Mouse (Mus musculus) midbrain, embryonic 13.5 days (tissue): ENCODE results near the gene Ctrl. TPM values are rescaled to one million over a fixed set of nuclear protein-coding genes. Genes with fewer than 3 reads are reported as not detected.

Source experiments
- ATAC-seq: fragments of 200-750 bp; cut with Nextera tagmentation; 2 replicates; pipeline ENCODE4 v1.8.0; 2017; ENCODE audit warnings: mild to moderate bottlenecking, moderate TSS enrichment, moderate library complexity
- H3K27ac ChIP-seq: fragments of 300-500 bp; sonication (generic); 2 replicates; pipeline ENCODE4 v1.5.1; 2015; ENCODE audit warnings: inconsistent platforms, mild to moderate bottlenecking, moderate library complexity
- H3K27me3 ChIP-seq: fragments of 300-500 bp; sonication (generic); 2 replicates; pipeline ENCODE4 v1.6.1; 2015; ENCODE audit warnings: mild to moderate bottlenecking, inconsistent platforms
- H3K36me3 ChIP-seq: fragments of 300-500 bp; sonication (generic); 2 replicates; pipeline ENCODE4 v1.6.1; 2015; ENCODE audit warnings: mild to moderate bottlenecking, inconsistent platforms
- H3K4me1 ChIP-seq: fragments of 300-500 bp; sonication (generic); replicated peaks from 2 replicates; pipeline ENCODE4 v1.6.1; 2015; ENCODE audit warnings: inconsistent platforms
- H3K4me2 ChIP-seq: fragments of 300-500 bp; sonication (generic); replicated peaks from 2 replicates; pipeline ENCODE4 v1.6.1; 2015; ENCODE audit warnings: moderate library complexity, mild to moderate bottlenecking, inconsistent platforms
- H3K4me3 ChIP-seq: fragments of 300-500 bp; sonication (generic); replicated peaks from 2 replicates; pipeline ENCODE4 v1.5.1; 2015; ENCODE audit warnings: mild to moderate bottlenecking, inconsistent platforms
- H3K9ac ChIP-seq: fragments of 300-500 bp; sonication (generic); replicated peaks from 2 replicates; pipeline ENCODE4 v1.6.1; 2015; ENCODE audit warnings: mild to moderate bottlenecking, inconsistent platforms
- H3K9me3 ChIP-seq: fragments of 300-500 bp; sonication (generic); 2 replicates; pipeline ENCODE4 v1.6.1; 2016; ENCODE audit warnings: mild to moderate bottlenecking, inconsistent platforms
- WGBS: fragments of 180-500 bp; shearing (Covaris S2); methylation state at CpG from one replicate; pipeline ENCODE4 v1.1.7; 2015; 5-methylcytosine and 5-hydroxymethylcytosine counted together
- microRNA-seq: library from miRNA; unstranded; fragments of <30 nt; microRNA quantifications from one replicate; pipeline ENCODE4, GENCODE M21; 2016
- polyA plus RNA-seq: library from polyadenylated mRNA; unstranded; fragments of >200 nt; fragmentation: Nextera tagmentation; extraction: Ambion mirVana; gene quantifications from 2 replicates; pipeline ENCODE4 v1.2.1, GENCODE M21; 2015

The Ctrl gene
- polyA plus RNA-seq, 1 experiment from 2014 or later: 2.9 TPM

DNA sequence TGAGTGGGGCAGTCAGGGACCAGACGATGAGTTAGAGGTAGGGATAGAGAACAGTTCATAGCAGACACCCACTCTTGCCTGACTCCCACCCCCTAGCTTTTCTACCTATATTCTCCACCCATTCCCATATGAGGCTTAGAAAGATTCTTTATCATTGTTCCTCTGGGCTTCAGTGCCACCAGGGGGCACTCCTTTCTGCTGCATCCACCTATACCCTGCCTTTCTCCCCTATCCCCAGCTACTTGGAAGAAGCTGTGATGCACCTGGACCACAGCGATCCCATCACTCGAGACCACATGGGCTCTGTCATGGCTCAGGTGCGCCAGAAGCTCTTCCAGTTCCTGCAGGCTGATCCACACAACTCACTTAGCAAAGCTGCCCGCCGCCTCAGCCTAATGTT is 41.2 kb downstream of the Ctrl start:
- Histone ChIP-seq H3K4me2 (no peak overlapping the region), H3K27ac (no peak overlapping the region), H3K9ac (no peak overlapping the region), H3K4me1 (peaks cover 9% of the 10 kb centered on the region), H3K4me3 (no peak overlapping the region), H3K9me3 (no peaks in the 10 kb centered on the region), H3K27me3 (no peaks in the 10 kb centered on the region), H3K36me3 (peaks cover 62% of the 10 kb centered on the region)
- ATAC-seq: peak; percentile 32; the same call in 1 of the 2 replicates
- 89% methylated on average over 6 of the region's 6 CpGs for WGBS

DNA sequence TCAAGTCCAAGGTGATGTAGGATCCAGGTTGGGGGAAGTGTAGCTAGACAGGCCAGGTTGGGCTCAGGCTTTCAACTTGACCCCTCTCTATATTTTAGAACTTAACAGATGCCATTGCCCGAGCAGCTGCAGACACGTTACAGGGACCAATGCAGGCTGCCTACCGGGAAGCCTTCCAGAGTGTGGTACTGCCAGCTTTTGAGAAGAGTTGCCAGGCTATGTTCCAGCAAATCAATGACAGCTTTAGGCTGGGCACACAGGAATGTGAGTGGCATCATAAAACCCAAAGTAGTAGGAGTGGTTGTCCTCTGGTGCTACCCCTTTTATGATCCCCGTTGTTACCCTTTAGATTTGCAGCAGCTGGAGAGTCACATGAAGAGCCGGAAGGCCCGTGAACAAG is 42.8 kb downstream of the Ctrl start:
- H3K4me1 ChIP-seq: peaks cover 9% of the 10 kb centered on the region
- no peak overlapping the region for H3K9ac ChIP-seq
- no peak overlapping the region for H3K27ac ChIP-seq
- 95% methylated on average over 6 of the region's 6 CpGs for WGBS
- ATAC-seq: no peak
- H3K36me3 ChIP-seq: peaks cover 78% of the 10 kb centered on the region
- H3K4me2 ChIP-seq: no peak overlapping the region
- no peaks in the 10 kb centered on the region for H3K9me3 ChIP-seq
- no peak overlapping the region for H3K4me3 ChIP-seq
- H3K27me3 ChIP-seq: no peaks in the 10 kb centered on the region

DNA sequence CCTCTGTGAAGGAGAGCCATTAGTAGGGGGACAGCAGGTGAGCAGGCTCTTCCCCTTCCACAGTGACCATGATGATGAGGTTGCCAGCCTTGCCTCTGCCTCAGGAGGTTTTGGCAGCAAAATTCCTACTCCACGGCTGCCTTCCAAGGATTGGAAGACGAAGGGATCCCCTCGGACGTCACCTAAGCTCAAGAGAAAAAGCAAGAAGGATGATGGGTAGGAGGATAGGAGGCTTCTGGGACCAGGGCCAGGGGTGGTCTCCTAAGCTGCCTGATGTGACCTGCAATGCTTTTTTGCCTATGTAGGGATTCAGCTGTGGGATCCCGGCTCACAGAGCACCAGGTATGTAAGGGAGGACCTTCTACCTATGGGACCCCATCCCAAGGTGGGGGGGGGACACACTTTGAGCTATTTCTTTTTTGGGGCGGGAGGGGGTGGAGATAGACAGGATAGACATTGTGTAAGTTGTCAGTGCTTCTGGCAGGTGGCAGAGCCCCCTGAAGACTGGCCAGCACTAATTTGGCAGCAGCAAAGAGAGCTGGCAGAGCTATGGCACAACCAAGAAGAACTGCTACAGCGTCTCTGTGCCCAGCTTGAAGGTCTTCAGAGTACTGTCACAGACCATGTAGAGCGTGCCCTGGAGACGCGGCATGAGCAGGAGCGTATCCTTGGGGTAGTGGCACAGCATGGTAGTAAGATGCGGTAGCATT is 43.8 kb downstream of the Ctrl start:
- no peak overlapping the region for H3K4me3 ChIP-seq
- H3K36me3 ChIP-seq: peaks cover 84% of the 10 kb centered on the region
- H3K27me3 ChIP-seq: no peaks in the 10 kb centered on the region
- ATAC-seq: no peak
- no peak overlapping the region for H3K27ac ChIP-seq
- peaks cover 9% of the 10 kb centered on the region for H3K4me1 ChIP-seq
- H3K4me2 ChIP-seq: no peak overlapping the region
- H3K9ac ChIP-seq: no peak overlapping the region
- H3K9me3 ChIP-seq: no peaks in the 10 kb centered on the region
- 94% methylated on average over 12 of the region's 12 CpGs for WGBS

Small RNAs within 50 kb of the gene (microRNA-seq; reads per million reads assigned to microRNA genes)
- gene Mir7074: not detected

Other genes with a start within 250 kb of the Ctrl start
- gene Carmil2, start 247.6 kb downstream of the Ctrl start, polyA plus RNA-seq: 11.0 and 12.5 TPM in 2 replicates
- 94.7 and 101 TPM in 2 replicates for gene Acd, start 232.8 kb downstream of the Ctrl start, polyA plus RNA-seq
- gene Pard6a, start 232.7 kb downstream of the Ctrl start, polyA plus RNA-seq: 42.5 and 43.6 TPM in 2 replicates
- 0.13 and 0.31 TPM in 2 replicates for gene 4933405L10Rik, start 226.2 kb downstream of the Ctrl start, polyA plus RNA-seq
- gene Enkd1, start 225.7 kb downstream of the Ctrl start, polyA plus RNA-seq: 14.4 and 15.9 TPM in 2 replicates
- gene Gfod2, start 175.2 kb downstream of the Ctrl start, polyA plus RNA-seq: 90.0 and 92.7 TPM in 2 replicates
- 13.8 and 15.9 TPM in 2 replicates for gene Ranbp10, start 106.5 kb downstream of the Ctrl start, polyA plus RNA-seq
- gene Tsnaxip1, start 106.1 kb downstream of the Ctrl start, polyA plus RNA-seq: 0.36 and 0.58 TPM in 2 replicates
- gene Cenpt, start 80.6 kb downstream of the Ctrl start, polyA plus RNA-seq: 60.9 and 64.9 TPM in 2 replicates
- 58.9 and 62.2 TPM in 2 replicates for gene Thap11, start 78.7 kb downstream of the Ctrl start, polyA plus RNA-seq
- 253 and 263 TPM in 2 replicates for gene Nutf2, start 73.3 kb downstream of the Ctrl start, polyA plus RNA-seq
- gene Edc4, start 53.0 kb downstream of the Ctrl start, polyA plus RNA-seq: 54.6 and 56.6 TPM in 2 replicates
- 0.49 and 0.75 TPM in 2 replicates for gene Nrn1l, start 40.3 kb downstream of the Ctrl start, polyA plus RNA-seq
- 13.5 and 14.7 TPM in 2 replicates for gene Pskh1, start 33.4 kb downstream of the Ctrl start, polyA plus RNA-seq
- gene Psmb10, start 4.6 kb upstream of the Ctrl start, polyA plus RNA-seq: 38.7 and 40.3 TPM in 2 replicates
- 0.30 and 0.54 TPM in 2 replicates for gene Lcat, start 9.5 kb upstream of the Ctrl start, polyA plus RNA-seq
- gene Slc12a4, start 32.2 kb upstream of the Ctrl start, polyA plus RNA-seq: 5.2 and 5.6 TPM in 2 replicates
- gene Dpep3, start 45.6 kb upstream of the Ctrl start, polyA plus RNA-seq: not detected in 2 replicates
- gene Dus2, start 57.5 kb upstream of the Ctrl start, polyA plus RNA-seq: 19.3 and 23.0 TPM in 2 replicates
- not detected in 2 replicates for gene Dpep2nb, start 72.1 kb upstream of the Ctrl start, polyA plus RNA-seq
- gene Ddx28, start 78.0 kb upstream of the Ctrl start, polyA plus RNA-seq: 19.1 and 20.6 TPM in 2 replicates
- gene Nfatc3, start 125.0 kb upstream of the Ctrl start, polyA plus RNA-seq: 3.9 and 4.4 TPM in 2 replicates
- gene Esrp2, start 203.1 kb upstream of the Ctrl start, polyA plus RNA-seq: 0.09 TPM in 1 of 2 replicates, not detected in the other
- 16.8 and 18.4 TPM in 2 replicates for gene Pla2g15, start 216.5 kb upstream of the Ctrl start, polyA plus RNA-seq
- 76.0 and 81.0 TPM in 2 replicates for gene Slc7a6, start 235.0 kb upstream of the Ctrl start, polyA plus RNA-seq